8 mouse cellular contexts compared by ENCODE assay signal in genomic region chr5:20913372-20914275, GRCm38 (mm10). TPM values are rescaled to one million over a fixed set of nuclear protein-coding genes. Genes with fewer than 3 reads are reported as not detected.
DNase-seq lines count a peak whose midpoint lies in the region; ATAC-seq and TF ChIP-seq lines count a peak whose summit lies in the region.

No protein-coding gene starts in this region.

- peak; percentile 67 for DNase-seq in MN1 (ENCODE audit: low spot score)
- peak; percentile 81 for DNase-seq in brain, embryonic 14.5 days (ENCODE audit: low read depth)
- peak; percentile 35 to 77 for DNase-seq in layer of hippocampus, adult 8-10 months (ENCODE audit: low spot score in 2 of 2)
- DNase-seq in lung, postnatal 0 days (ENCODE audit: low spot score), result peak; percentile 69
- DNase-seq in retina, postnatal 1 day, result peak; percentile 81
- DNase-seq in yolk sac, embryonic 10.5 days (ENCODE audit: low spot score), result peak; percentile 40

- H3K36me3 ChIP-seq in forebrain, embryonic 12.5 days (replicated peaks), result no peaks in the 10 kb centered on the region
- H3K36me3 ChIP-seq in hindbrain, embryonic 13.5 days, result no peaks in the 10 kb centered on the region
- no peaks in the 10 kb centered on the region for H3K36me3 ChIP-seq in lung, postnatal 0 days (ENCODE audit: insufficient read depth, low read length)

- no peak for TF ChIP-seq POLR2A in brain, embryonic 14.5 days (IDR thresholded peaks at IDR 0.05; ENCODE audit: borderline replicate concordance, extremely low read depth, insufficient read depth, insufficient read length, poor library complexity, severe bottlenecking)

- WGBS in forebrain, embryonic 12.5 days, result 78% methylated on average over 11 of the region's 11 CpGs
- 76% methylated on average over 11 of the region's 11 CpGs for WGBS in hindbrain, embryonic 13.5 days
- WGBS in lung, postnatal 0 days, result 73% methylated on average over 11 of the region's 11 CpGs

- H3K27ac ChIP-seq in forebrain, embryonic 12.5 days, result no peak overlapping the region
- no peak overlapping the region for H3K27ac ChIP-seq in hindbrain, embryonic 13.5 days
- H3K27ac ChIP-seq in lung, postnatal 0 days (ENCODE audit: low read length), result no peak overlapping the region

- no peak for TF ChIP-seq EP300 in lung, postnatal 0 days (IDR thresholded peaks at IDR 0.05)

- 0 out of 2 replicates have a peak, but pooled peaks have one; percentile 14 for ATAC-seq in forebrain, embryonic 12.5 days (ENCODE audit: low FRiP score)
- peak; percentile 63 for ATAC-seq in hindbrain, embryonic 13.5 days (ENCODE audit: low FRiP score)
- ATAC-seq in lung, postnatal 0 days, result peak; percentile 41; the same call in 1 of the 2 replicates

- no peak overlapping the region for H3K4me3 ChIP-seq in forebrain, embryonic 12.5 days (replicated peaks)
- no peak overlapping the region for H3K4me3 ChIP-seq in hindbrain, embryonic 13.5 days
- no peak overlapping the region for H3K4me3 ChIP-seq in lung, postnatal 0 days (ENCODE audit: low read depth, low read length)

- no peak overlapping the region for H3K4me2 ChIP-seq in forebrain, embryonic 12.5 days
- no peak overlapping the region for H3K4me2 ChIP-seq in hindbrain, embryonic 13.5 days
- H3K4me2 ChIP-seq in lung, postnatal 0 days (replicated peaks; ENCODE audit: low read depth, low read length), result no peak overlapping the region

- H3K9me3 ChIP-seq in forebrain, embryonic 12.5 days, result no peaks in the 10 kb centered on the region
- H3K9me3 ChIP-seq in hindbrain, embryonic 13.5 days, result no peaks in the 10 kb centered on the region
- H3K9me3 ChIP-seq in lung, postnatal 0 days (ENCODE audit: low read length), result no peaks in the 10 kb centered on the region

- TF ChIP-seq CTCF in brain, embryonic 14.5 days (IDR thresholded peaks at IDR 0.05; ENCODE audit: borderline replicate concordance, extremely low read depth, insufficient read depth, insufficient read length), result peak; percentile 55; the same call in 1 of the 2 replicates
- peak; percentile 88 for TF ChIP-seq CTCF in lung, postnatal 0 days (IDR thresholded peaks at IDR 0.05)

- H3K9ac ChIP-seq in forebrain, embryonic 12.5 days, result no peak overlapping the region
- H3K9ac ChIP-seq in hindbrain, embryonic 13.5 days, result no peak overlapping the region
- no peak overlapping the region for H3K9ac ChIP-seq in lung, postnatal 0 days (replicated peaks; ENCODE audit: low read depth)

- H3K4me1 ChIP-seq in forebrain, embryonic 12.5 days, result no peaks in the 10 kb centered on the region
- no peaks in the 10 kb centered on the region for H3K4me1 ChIP-seq in hindbrain, embryonic 13.5 days (replicated peaks)
- H3K4me1 ChIP-seq in lung, postnatal 0 days (ENCODE audit: insufficient read depth, low read depth, low read length), result no peaks in the 10 kb centered on the region

- H3K27me3 ChIP-seq in forebrain, embryonic 12.5 days, result no peaks in the 10 kb centered on the region
- no peaks in the 10 kb centered on the region for H3K27me3 ChIP-seq in hindbrain, embryonic 13.5 days
- no peaks in the 10 kb centered on the region for H3K27me3 ChIP-seq in lung, postnatal 0 days (replicated peaks; ENCODE audit: insufficient read depth, low read length)

RNA-seq across cellular contexts. Expression of gene Tmem60, which starts 31.6 kb away (rescaled TPM):
- polyA plus RNA-seq in brain, embryonic 14.5 days (2012; rRNA removed), result 30.5 and 36.9 TPM in 2 replicates
- 56.9 and 57.7 TPM in 2 replicates for polyA plus RNA-seq in forebrain, embryonic 12.5 days (2016; fragmentation: Nextera tagmentation; extraction: Ambion mirVana)
- 68.2 and 68.8 TPM in 2 replicates for polyA plus RNA-seq in hindbrain, embryonic 13.5 days (2015; fragmentation: Nextera tagmentation; extraction: Ambion mirVana)
- total RNA-seq in layer of hippocampus, adult 8-10 months (2022), result 10 to 100 TPM; 19.8 to 25.7 (median 22.4) TPM
- 49.7 and 52.2 TPM in 2 replicates for polyA plus RNA-seq in lung, postnatal 0 days (2015; fragmentation: Nextera tagmentation; extraction: Ambion mirVana)

RNA-seq across cellular contexts. Expression of gene Phtf2, which starts 31.7 kb away (rescaled TPM):
- polyA plus RNA-seq in brain, embryonic 14.5 days (2012; rRNA removed), result 12.7 and 16.5 TPM in 2 replicates
- 23.8 and 24.8 TPM in 2 replicates for polyA plus RNA-seq in forebrain, embryonic 12.5 days (2016; fragmentation: Nextera tagmentation; extraction: Ambion mirVana)
- polyA plus RNA-seq in hindbrain, embryonic 13.5 days (2015; fragmentation: Nextera tagmentation; extraction: Ambion mirVana), result 24.3 and 24.7 TPM in 2 replicates
- 10 to 100 TPM; 10.7 to 13.8 (median 11.3) TPM for total RNA-seq in layer of hippocampus, adult 8-10 months (2022)
- polyA plus RNA-seq in lung, postnatal 0 days (2015; fragmentation: Nextera tagmentation; extraction: Ambion mirVana), result 3.8 and 3.9 TPM in 2 replicates

RNA-seq across cellular contexts. Expression of gene Rsbn1l, which starts 42.6 kb away (rescaled TPM):
- polyA plus RNA-seq in brain, embryonic 14.5 days (2012; rRNA removed), result 7.9 and 9.5 TPM in 2 replicates
- 6.5 and 7.3 TPM in 2 replicates for polyA plus RNA-seq in forebrain, embryonic 12.5 days (2016; fragmentation: Nextera tagmentation; extraction: Ambion mirVana)
- polyA plus RNA-seq in hindbrain, embryonic 13.5 days (2015; fragmentation: Nextera tagmentation; extraction: Ambion mirVana), result 4.8 and 5.3 TPM in 2 replicates
- 10 to 100 TPM; 19.5 to 22.1 (median 20.8) TPM for total RNA-seq in layer of hippocampus, adult 8-10 months (2022)
- 6.6 and 6.8 TPM in 2 replicates for polyA plus RNA-seq in lung, postnatal 0 days (2015; fragmentation: Nextera tagmentation; extraction: Ambion mirVana)
